Comparison of ENCODE assay signal across 8 mouse cellular contexts in genomic region chr7:110061752-110062273, GRCm38 (mm10). TPM values are rescaled to one million over a fixed set of nuclear protein-coding genes. Genes with fewer than 3 reads are reported as not detected.
DNase-seq lines count a peak whose midpoint lies in the region; ATAC-seq and TF ChIP-seq lines count a peak whose summit lies in the region.

No protein-coding gene starts in this region.

- peaks cover 21% of the 10 kb centered on the region for H3K36me3 ChIP-seq in forebrain, embryonic 12.5 days (replicated peaks)
- peaks cover 5% of the 10 kb centered on the region for H3K36me3 ChIP-seq in heart, postnatal 0 days (replicated peaks; ENCODE audit: control insufficient read depth, insufficient read depth, low read length)
- no peaks in the 10 kb centered on the region; the same call in 1 of the 2 replicates for H3K36me3 ChIP-seq in liver, embryonic 16.5 days (ENCODE audit: control insufficient read depth, insufficient read depth)
- H3K36me3 ChIP-seq in neural tube, embryonic 12.5 days, result peaks cover 10% of the 10 kb centered on the region

- peak overlapping the region; percentile 61 for H3K4me2 ChIP-seq in forebrain, embryonic 12.5 days
- peak overlapping the region; percentile 75 for H3K4me2 ChIP-seq in heart, postnatal 0 days (ENCODE audit: low read depth, low read length)
- peak overlapping the region; percentile 63 for H3K4me2 ChIP-seq in liver, embryonic 16.5 days (ENCODE audit: low read depth, low read length)
- H3K4me2 ChIP-seq in neural tube, embryonic 12.5 days (replicated peaks), result peak overlapping the region; percentile 65

- ATAC-seq in cerebellum, adult (ENCODE audit: insufficient number of reproducible peaks, low FRiP score, low TSS enrichment), result peak; percentile 56
- ATAC-seq in forebrain, embryonic 12.5 days (ENCODE audit: low FRiP score), result peak; percentile 73
- peak; percentile 86 for ATAC-seq in heart, postnatal 0 days (ENCODE audit: insufficient read depth, low read depth)
- ATAC-seq in liver, embryonic 16.5 days (ENCODE audit: low read depth), result peak; percentile 78
- ATAC-seq in neural tube, embryonic 12.5 days (ENCODE audit: low FRiP score, low read depth), result peak; percentile 79

- H3K9me3 ChIP-seq in forebrain, embryonic 12.5 days, result no peaks in the 10 kb centered on the region
- no peaks in the 10 kb centered on the region for H3K9me3 ChIP-seq in heart, postnatal 0 days (replicated peaks; ENCODE audit: control insufficient read depth, low read length)
- no peaks in the 10 kb centered on the region for H3K9me3 ChIP-seq in liver, embryonic 16.5 days (replicated peaks; ENCODE audit: control insufficient read depth, low read length)
- H3K9me3 ChIP-seq in neural tube, embryonic 12.5 days, result no peaks in the 10 kb centered on the region

- H3K27me3 ChIP-seq in forebrain, embryonic 12.5 days, result no peaks in the 10 kb centered on the region
- no peaks in the 10 kb centered on the region for H3K27me3 ChIP-seq in heart, postnatal 0 days (ENCODE audit: control insufficient read depth, insufficient read depth, low read length)
- H3K27me3 ChIP-seq in liver, embryonic 16.5 days (ENCODE audit: control insufficient read depth, insufficient read depth, low read depth, low read length), result no peaks in the 10 kb centered on the region
- H3K27me3 ChIP-seq in neural tube, embryonic 12.5 days (replicated peaks), result no peaks in the 10 kb centered on the region

- peak; percentile 84 for DNase-seq in ES-CJ7 (ENCODE audit: low read depth, low spot score)
- DNase-seq in heart, postnatal 0 days (ENCODE audit: low spot score), result peak; percentile 95
- DNase-seq in kidney, postnatal 4 days, result peak; percentile 89 to 94
- peak; percentile 92 for DNase-seq in testis, postnatal 10 days (ENCODE audit: low spot score)

- peak overlapping the region; percentile 90 for H3K9ac ChIP-seq in forebrain, embryonic 12.5 days
- peak overlapping the region; percentile 88 for H3K9ac ChIP-seq in heart, postnatal 0 days (replicated peaks; ENCODE audit: low read depth, low read length)
- H3K9ac ChIP-seq in liver, embryonic 16.5 days (ENCODE audit: low read depth, low read length), result peak overlapping the region; percentile 92
- peak overlapping the region; percentile 93 for H3K9ac ChIP-seq in neural tube, embryonic 12.5 days

- peak overlapping the region; percentile 85 for H3K4me3 ChIP-seq in forebrain, embryonic 12.5 days (replicated peaks)
- H3K4me3 ChIP-seq in heart, postnatal 0 days (ENCODE audit: low read depth, low read length), result peak overlapping the region; percentile 70
- peak overlapping the region; percentile 85 for H3K4me3 ChIP-seq in liver, embryonic 16.5 days (ENCODE audit: low read depth, low read length)
- peak overlapping the region; percentile 78 for H3K4me3 ChIP-seq in neural tube, embryonic 12.5 days

- peaks cover 12% of the 10 kb centered on the region for H3K4me1 ChIP-seq in forebrain, embryonic 12.5 days
- H3K4me1 ChIP-seq in heart, postnatal 0 days (ENCODE audit: control insufficient read depth, insufficient read depth), result peaks cover 16% of the 10 kb centered on the region; the same call in 1 of the 2 replicates
- peaks cover 24% of the 10 kb centered on the region for H3K4me1 ChIP-seq in liver, embryonic 16.5 days (ENCODE audit: control insufficient read depth, low read depth, low read length)
- peaks cover 16% of the 10 kb centered on the region for H3K4me1 ChIP-seq in neural tube, embryonic 12.5 days

- WGBS in forebrain, embryonic 12.5 days, result under 1% methylated on average over 40 of the region's 48 CpGs
- WGBS in heart, postnatal 0 days, result under 1% methylated on average over 48 of the region's 48 CpGs
- under 1% methylated on average over 47 of the region's 48 CpGs for WGBS in liver, embryonic 16.5 days (ENCODE audit: insufficient replicate concordance)
- WGBS in neural tube, embryonic 12.5 days, result under 1% methylated on average over 48 of the region's 48 CpGs

- peak overlapping the region; percentile 100 for H3K27ac ChIP-seq in forebrain, embryonic 12.5 days
- peak overlapping the region; percentile 100 for H3K27ac ChIP-seq in heart, postnatal 0 days (ENCODE audit: low read depth)
- H3K27ac ChIP-seq in liver, embryonic 16.5 days (ENCODE audit: low read length), result peak overlapping the region; percentile 100
- peak overlapping the region; percentile 100 for H3K27ac ChIP-seq in neural tube, embryonic 12.5 days

- TF ChIP-seq CTCF in heart, postnatal 0 days (IDR thresholded peaks at IDR 0.05; ENCODE audit: low read depth), result no peak

- TF ChIP-seq EP300 in heart, postnatal 0 days (IDR thresholded peaks at IDR 0.05; ENCODE audit: low read depth), result peak; percentile 14; the same call in 1 of the 2 replicates

RNA-seq across cellular contexts. Expression of gene Zfp143, which starts 0.8 kb away (rescaled TPM):
- 27.8 and 31.3 TPM in 2 replicates for polyA plus RNA-seq in forebrain, embryonic 12.5 days (2016; fragmentation: Nextera tagmentation; extraction: Ambion mirVana)
- total RNA-seq in heart, postnatal 0 days (2014; rRNA removed; ENCODE audit: low replicate concordance), result 5.4 and 21.0 TPM in 2 replicates
- 8.5 and 9.6 TPM in 2 replicates for polyA plus RNA-seq in heart, postnatal 0 days (2015; fragmentation: Nextera tagmentation; extraction: Ambion mirVana)
- polyA plus RNA-seq in liver, embryonic 16.5 days (2015; fragmentation: Nextera tagmentation; extraction: Ambion mirVana), result 9.4 and 10.3 TPM in 2 replicates
- 26.0 and 27.4 TPM in 2 replicates for polyA plus RNA-seq in neural tube, embryonic 12.5 days (2016; fragmentation: Nextera tagmentation; extraction: Ambion mirVana)

RNA-seq across cellular contexts. Expression of gene Ipo7, which starts 43.7 kb away (rescaled TPM):
- polyA plus RNA-seq in forebrain, embryonic 12.5 days (2016; fragmentation: Nextera tagmentation; extraction: Ambion mirVana), result 58.6 and 61.1 TPM in 2 replicates
- total RNA-seq in heart, postnatal 0 days (2014; rRNA removed; ENCODE audit: low replicate concordance), result 72.6 and 85.5 TPM in 2 replicates
- polyA plus RNA-seq in heart, postnatal 0 days (2015; fragmentation: Nextera tagmentation; extraction: Ambion mirVana), result 24.0 and 24.3 TPM in 2 replicates
- polyA plus RNA-seq in liver, embryonic 16.5 days (2015; fragmentation: Nextera tagmentation; extraction: Ambion mirVana), result 18.8 and 21.2 TPM in 2 replicates
- 45.5 and 45.7 TPM in 2 replicates for polyA plus RNA-seq in neural tube, embryonic 12.5 days (2016; fragmentation: Nextera tagmentation; extraction: Ambion mirVana)

Comparison
In these comparisons a context has a peak if more than half of its experiments do, and no peak if none do; other contexts are left out.
1. Peak in every context shown above with its lines: DNase-seq, ATAC-seq, H3K4me3 ChIP-seq and H3K27ac ChIP-seq.